Mouse (Mus musculus): ENCODE results near the gene Rufy1. TPM values are rescaled to one million over a fixed set of nuclear protein-coding genes. Genes with fewer than 3 reads are reported as not detected.

Gene Rufy1
- 24.7 and 27.3 TPM in 2 replicates for polyA plus RNA-seq (2014; fragmentation: Nextera tagmentation; extraction: Ambion mirVana)

GRCm38 (mm10) chr11:50430277-50431133 lies at the start of gene Rufy1:
TSS of gene Rufy1 (minus strand) at chr11:50431125.
- peak within 1 kb of the TSS; percentile 67 for H3K4me2 ChIP-seq
- H3K9me3 ChIP-seq (ENCODE audit: control insufficient read depth, low read length): no peaks in the 10 kb centered on the region
- no peaks in the 10 kb centered on the region for H3K36me3 ChIP-seq (ENCODE audit: control insufficient read depth, insufficient read depth, low read length)
- peak within 1 kb of the TSS; percentile 78 for H3K9ac ChIP-seq (ENCODE audit: low read length)
- peaks cover 7% of the 10 kb centered on the region; the same call in 1 of the 2 replicates for H3K4me1 ChIP-seq (ENCODE audit: control insufficient read depth, insufficient read depth, low read length)
- H3K4me3 ChIP-seq (ENCODE audit: low read depth, low read length): peak within 1 kb of the TSS; percentile 49
- WGBS: under 1% methylated on average over 87 of the region's 90 CpGs
- peak; percentile 98 for DNase-seq (ENCODE audit: low spot score, missing footprints)
- H3K27me3 ChIP-seq (ENCODE audit: control insufficient read depth, insufficient read depth, low read length): no peaks in the 10 kb centered on the region
- peak; percentile 87 for ATAC-seq (ENCODE audit: low FRiP score)
- H3K27ac ChIP-seq (ENCODE audit: low read depth, low read length): peak within 1 kb of the TSS; percentile 68

- 85% methylated on average over 2 of the region's 2 CpGs for WGBS
- H3K4me3 ChIP-seq (ENCODE audit: low read depth, low read length): no peak overlapping the region
- no peaks in the 10 kb centered on the region for H3K27me3 ChIP-seq (ENCODE audit: control insufficient read depth, insufficient read depth, low read length)
- DNase-seq (ENCODE audit: low spot score, missing footprints): peak; percentile 39
- no peak overlapping the region for H3K4me2 ChIP-seq
- H3K36me3 ChIP-seq (ENCODE audit: control insufficient read depth, insufficient read depth, low read length): no peaks in the 10 kb centered on the region
- H3K9ac ChIP-seq (ENCODE audit: low read length): no peak overlapping the region
- H3K4me1 ChIP-seq (ENCODE audit: control insufficient read depth, insufficient read depth, low read length): no peaks in the 10 kb centered on the region
- no peaks in the 10 kb centered on the region for H3K9me3 ChIP-seq (ENCODE audit: control insufficient read depth, low read length)
- no peak overlapping the region for H3K27ac ChIP-seq (ENCODE audit: low read depth, low read length)
- ATAC-seq (ENCODE audit: low FRiP score): no peak
Observed at GRCm38 (mm10) chr11:50478072-50478471, 47.1 kb upstream of the Rufy1 start.

GRCm38 (mm10) chr11:50477486-50478070 lies 46.7 kb upstream of the Rufy1 start:
- ATAC-seq (ENCODE audit: low FRiP score): no peak
- no peaks in the 10 kb centered on the region for H3K4me1 ChIP-seq (ENCODE audit: control insufficient read depth, insufficient read depth, low read length)
- 80% methylated on average over 11 of the region's 11 CpGs for WGBS
- no peaks in the 10 kb centered on the region for H3K27me3 ChIP-seq (ENCODE audit: control insufficient read depth, insufficient read depth, low read length)
- H3K4me2 ChIP-seq: no peak overlapping the region
- peak; percentile 0 for DNase-seq (ENCODE audit: low spot score, missing footprints)
- no peak overlapping the region for H3K9ac ChIP-seq (ENCODE audit: low read length)
- no peaks in the 10 kb centered on the region for H3K9me3 ChIP-seq (ENCODE audit: control insufficient read depth, low read length)
- no peaks in the 10 kb centered on the region for H3K36me3 ChIP-seq (ENCODE audit: control insufficient read depth, insufficient read depth, low read length)
- no peak overlapping the region for H3K4me3 ChIP-seq (ENCODE audit: low read depth, low read length)
- H3K27ac ChIP-seq (ENCODE audit: low read depth, low read length): no peak overlapping the region

GRCm38 (mm10) chr11:50476971-50477370 lies 46.0 kb upstream of the Rufy1 start:
- 60% methylated on average over 6 of the region's 6 CpGs for WGBS
- DNase-seq (ENCODE audit: low spot score, missing footprints) (peak; percentile 59), ATAC-seq (ENCODE audit: low FRiP score) (no peak)
- H3K4me3 ChIP-seq (ENCODE audit: low read depth, low read length): no peak overlapping the region
- H3K4me1 ChIP-seq (ENCODE audit: control insufficient read depth, insufficient read depth, low read length): no peaks in the 10 kb centered on the region
- no peaks in the 10 kb centered on the region for H3K36me3 ChIP-seq (ENCODE audit: control insufficient read depth, insufficient read depth, low read length)
- H3K27ac ChIP-seq (ENCODE audit: low read depth, low read length): no peak overlapping the region
- no peaks in the 10 kb centered on the region for H3K27me3 ChIP-seq (ENCODE audit: control insufficient read depth, insufficient read depth, low read length)
- H3K4me2 ChIP-seq: no peak overlapping the region
- H3K9me3 ChIP-seq (ENCODE audit: control insufficient read depth, low read length): no peaks in the 10 kb centered on the region
- no peak overlapping the region for H3K9ac ChIP-seq (ENCODE audit: low read length)

GRCm38 (mm10) chr11:50473933-50474332 lies 43.0 kb upstream of the Rufy1 start:
- WGBS: 89% methylated on average over 1 of the region's 1 CpGs
- Histone ChIP-seq H3K9me3 (ENCODE audit: control insufficient read depth, low read length) (no peaks in the 10 kb centered on the region), H3K4me3 (ENCODE audit: low read depth, low read length) (no peak overlapping the region), H3K4me2 (no peak overlapping the region), H3K9ac (ENCODE audit: low read length) (no peak overlapping the region), H3K27me3 (ENCODE audit: control insufficient read depth, insufficient read depth, low read length) (no peaks in the 10 kb centered on the region), H3K4me1 (ENCODE audit: control insufficient read depth, insufficient read depth, low read length) (no peaks in the 10 kb centered on the region), H3K36me3 (ENCODE audit: control insufficient read depth, insufficient read depth, low read length) (no peaks in the 10 kb centered on the region), H3K27ac (ENCODE audit: low read depth, low read length) (no peak overlapping the region)
- DNase-seq (ENCODE audit: low spot score, missing footprints): no peak
- no peak for ATAC-seq (ENCODE audit: low FRiP score)

GRCm38 (mm10) chr11:50472161-50472939 lies 41.4 kb upstream of the Rufy1 start:
- Histone ChIP-seq H3K36me3 (ENCODE audit: control insufficient read depth, insufficient read depth, low read length) (no peaks in the 10 kb centered on the region), H3K4me2 (no peak overlapping the region), H3K9me3 (ENCODE audit: control insufficient read depth, low read length) (no peaks in the 10 kb centered on the region), H3K27me3 (ENCODE audit: control insufficient read depth, insufficient read depth, low read length) (no peaks in the 10 kb centered on the region), H3K4me3 (ENCODE audit: low read depth, low read length) (no peak overlapping the region), H3K9ac (ENCODE audit: low read length) (no peak overlapping the region), H3K27ac (ENCODE audit: low read depth, low read length) (no peak overlapping the region), H3K4me1 (ENCODE audit: control insufficient read depth, insufficient read depth, low read length) (no peaks in the 10 kb centered on the region)
- DNase-seq (ENCODE audit: low spot score, missing footprints): no peak
- 93% methylated on average over 11 of the region's 11 CpGs for WGBS
- no peak for ATAC-seq (ENCODE audit: low FRiP score)

GRCm38 (mm10) chr11:50461481-50461880 lies 30.6 kb upstream of the Rufy1 start:
- Histone ChIP-seq H3K9me3 (ENCODE audit: control insufficient read depth, low read length) (no peaks in the 10 kb centered on the region), H3K27me3 (ENCODE audit: control insufficient read depth, insufficient read depth, low read length) (0 out of 2 replicates have a peak, but pooled peaks cover 2% of the 10 kb centered on the region), H3K4me1 (ENCODE audit: control insufficient read depth, insufficient read depth, low read length) (peaks cover 11% of the 10 kb centered on the region), H3K36me3 (ENCODE audit: control insufficient read depth, insufficient read depth, low read length) (no peaks in the 10 kb centered on the region), H3K27ac (ENCODE audit: low read depth, low read length) (no peak overlapping the region), H3K9ac (ENCODE audit: low read length) (no peak overlapping the region), H3K4me3 (ENCODE audit: low read depth, low read length) (no peak overlapping the region), H3K4me2 (no peak overlapping the region)
- 79% methylated on average over 7 of the region's 7 CpGs for WGBS
- ATAC-seq (ENCODE audit: low FRiP score): no peak
- DNase-seq (ENCODE audit: low spot score, missing footprints): no peak

GRCm38 (mm10) chr11:50459250-50459649 lies 28.3 kb upstream of the Rufy1 start:
- H3K27me3 ChIP-seq (ENCODE audit: control insufficient read depth, insufficient read depth, low read length): 0 out of 2 replicates have a peak, but pooled peaks cover 2% of the 10 kb centered on the region
- H3K9ac ChIP-seq (ENCODE audit: low read length): no peak overlapping the region
- DNase-seq (ENCODE audit: low spot score, missing footprints) (no peak), ATAC-seq (ENCODE audit: low FRiP score) (no peak)
- H3K36me3 ChIP-seq (ENCODE audit: control insufficient read depth, insufficient read depth, low read length): no peaks in the 10 kb centered on the region
- H3K27ac ChIP-seq (ENCODE audit: low read depth, low read length): no peak overlapping the region
- H3K4me2 ChIP-seq: no peak overlapping the region
- 79% methylated on average over 2 of the region's 2 CpGs for WGBS
- peaks cover 14% of the 10 kb centered on the region for H3K4me1 ChIP-seq (ENCODE audit: control insufficient read depth, insufficient read depth, low read length)
- no peaks in the 10 kb centered on the region for H3K9me3 ChIP-seq (ENCODE audit: control insufficient read depth, low read length)
- no peak overlapping the region for H3K4me3 ChIP-seq (ENCODE audit: low read depth, low read length)

Measured in midbrain, embryonic 11.5 days (tissue).